Mouse (Mus musculus) limb, embryonic 13.5 days (tissue): ENCODE data around the gene Eef1a1. TPM values are rescaled to one million over a fixed set of nuclear protein-coding genes. Genes with fewer than 3 reads are reported as not detected.
"Not testable (repeated sequence)": the region's sequence is repeated elsewhere in the genome, so short reads cannot be mapped to it uniquely, and the experiment has no call there.

Experiments
- ATAC-seq: fragments of 200-750 bp; cut with Nextera tagmentation; 2 replicates; pipeline ENCODE4 v1.8.0; 2017; ENCODE audit warnings: low read depth, moderate number of reproducible peaks, moderate TSS enrichment; ENCODE audit not compliant: low FRiP score
- H3K27ac ChIP-seq: fragments of 300-500 bp; sonication (generic); 2 replicates; pipeline ENCODE4 v1.5.1; 2015; ENCODE audit warnings: inconsistent platforms, mild to moderate bottlenecking, moderate library complexity
- H3K27me3 ChIP-seq: fragments of 300-500 bp; sonication (generic); 2 replicates; pipeline ENCODE4 v1.6.1; 2015; ENCODE audit warnings: mild to moderate bottlenecking, inconsistent platforms
- H3K36me3 ChIP-seq: fragments of 300-500 bp; sonication (generic); 2 replicates; pipeline ENCODE4 v1.6.1; 2015; ENCODE audit warnings: inconsistent platforms, mild to moderate bottlenecking, moderate library complexity
- H3K4me1 ChIP-seq: fragments of 300-500 bp; sonication (generic); 2 replicates; pipeline ENCODE4 v1.6.1; 2015; ENCODE audit warnings: inconsistent platforms
- H3K4me2 ChIP-seq: fragments of 300-500 bp; sonication (generic); replicated peaks from 2 replicates; pipeline ENCODE4 v1.6.1; 2015; ENCODE audit warnings: inconsistent platforms, mild to moderate bottlenecking, moderate library complexity
- H3K4me3 ChIP-seq: fragments of 300-500 bp; sonication (generic); 2 replicates; pipeline ENCODE4 v1.5.1; 2015; ENCODE audit warnings: moderate library complexity, mild to moderate bottlenecking, inconsistent platforms
- H3K9ac ChIP-seq: fragments of 300-500 bp; sonication (generic); 2 replicates; pipeline ENCODE4 v1.6.1; 2015; ENCODE audit warnings: mild to moderate bottlenecking, inconsistent platforms
- H3K9me3 ChIP-seq: fragments of 300-500 bp; sonication (generic); 2 replicates; pipeline ENCODE4 v1.6.1; 2016; ENCODE audit warnings: inconsistent platforms
- WGBS: fragments of 180-500 bp; shearing (Covaris S2); methylation state at CpG from one replicate; pipeline ENCODE4 v1.1.7; 2015; 5-methylcytosine and 5-hydroxymethylcytosine counted together
- polyA plus RNA-seq: library from polyadenylated mRNA; unstranded; fragments of >200 nt; fragmentation: Nextera tagmentation; extraction: Ambion mirVana; gene quantifications from 2 replicates; pipeline ENCODE4 v1.2.1, GENCODE M21; 2015

The Eef1a1 gene
- polyA plus RNA-seq, 1 experiment from 2014 or later = 5,052 TPM

GRCm38 (mm10) chr9:78481423-78482331 lies 7.3 kb downstream of the Eef1a1 start:
- peak overlapping the region; percentile 99 for H3K27ac ChIP-seq
- no peaks in the 10 kb centered on the region for H3K9me3 ChIP-seq
- peak overlapping the region; percentile 97 for H3K4me3 ChIP-seq
- H3K4me1 ChIP-seq = peaks cover 26% of the 10 kb centered on the region
- peak overlapping the region; percentile 100 for H3K9ac ChIP-seq
- peaks cover 36% of the 10 kb centered on the region for H3K36me3 ChIP-seq
- ATAC-seq = peak; percentile 99
- no peaks in the 10 kb centered on the region for H3K27me3 ChIP-seq
- WGBS = 2% methylated on average over 73 of the region's 77 CpGs
- H3K4me2 ChIP-seq = peak overlapping the region; percentile 71

GRCm38 (mm10) chr9:78480706-78481358 lies 8.1 kb downstream of the Eef1a1 start:
- peak overlapping the region; percentile 100 for H3K9ac ChIP-seq
- H3K4me3 ChIP-seq = peak overlapping the region; percentile 97
- ATAC-seq = peak; percentile 7
- peaks cover 26% of the 10 kb centered on the region for H3K4me1 ChIP-seq
- H3K27ac ChIP-seq = peak overlapping the region; percentile 99
- H3K36me3 ChIP-seq = peaks cover 44% of the 10 kb centered on the region
- WGBS = under 1% methylated on average over 46 of the region's 46 CpGs
- H3K27me3 ChIP-seq = no peaks in the 10 kb centered on the region
- peak overlapping the region; percentile 71 for H3K4me2 ChIP-seq
- no peaks in the 10 kb centered on the region for H3K9me3 ChIP-seq

GRCm38 (mm10) chr9:78480227-78480626 lies 8.7 kb downstream of the Eef1a1 start:
- ATAC-seq, H3K27me3 ChIP-seq, H3K9me3 ChIP-seq: not testable (repeated sequence)
- peaks cover 26% of the 10 kb centered on the region for H3K4me1 ChIP-seq
- H3K9ac ChIP-seq = peak overlapping the region; percentile 100
- under 1% methylated on average over 13 of the region's 13 CpGs for WGBS
- H3K4me2 ChIP-seq = peak overlapping the region; percentile 71
- peaks cover 45% of the 10 kb centered on the region for H3K36me3 ChIP-seq
- H3K4me3 ChIP-seq = peak overlapping the region; percentile 97
- H3K27ac ChIP-seq = peak overlapping the region; percentile 99

GRCm38 (mm10) chr9:78479308-78479707 lies 9.6 kb downstream of the Eef1a1 start:
- H3K4me3 ChIP-seq = peak overlapping the region; percentile 97
- 30% methylated on average over 8 of the region's 8 CpGs for WGBS
- H3K4me1 ChIP-seq = peaks cover 26% of the 10 kb centered on the region
- not testable (repeated sequence) for ATAC-seq, H3K9me3 ChIP-seq, H3K27me3 ChIP-seq, H3K27ac ChIP-seq
- peak overlapping the region; percentile 71 for H3K4me2 ChIP-seq
- H3K9ac ChIP-seq = peak overlapping the region; percentile 63
- H3K36me3 ChIP-seq = peaks cover 49% of the 10 kb centered on the region

- not testable (repeated sequence) for ATAC-seq, H3K9me3 ChIP-seq, H3K27ac ChIP-seq, H3K27me3 ChIP-seq
- Histone ChIP-seq H3K4me2 (peak overlapping the region; percentile 34), H3K4me3 (peak overlapping the region; percentile 7), H3K36me3 (peaks cover 61% of the 10 kb centered on the region), H3K4me1 (peaks cover 26% of the 10 kb centered on the region), H3K9ac (0 out of 2 replicates have a peak overlapping the region, but pooled peaks have one; percentile 35)
- 59% methylated on average over 1 of the region's 1 CpGs for WGBS
These were observed 10.8 kb downstream of the Eef1a1 start for GRCm38 (mm10) chr9:78478009-78478605.

GRCm38 (mm10) chr9:78477021-78477551 lies 11.9 kb downstream of the Eef1a1 start:
- Histone ChIP-seq H3K4me3 (no peak overlapping the region), H3K4me1 (peaks cover 17% of the 10 kb centered on the region), H3K9ac (no peak overlapping the region), H3K9me3 (no peaks in the 10 kb centered on the region), H3K27me3 (no peaks in the 10 kb centered on the region), H3K4me2 (no peak overlapping the region), H3K36me3 (peaks cover 71% of the 10 kb centered on the region), H3K27ac (peak overlapping the region; percentile 23; the same call in 1 of the 2 replicates)
- ATAC-seq = no peak
- WGBS = 5% methylated on average over 5 of the region's 5 CpGs

- whole genome bisulfite sequencing = 14% methylated on average over 1 of the region's 1 CpGs
- no peak overlapping the region for H3K4me3 ChIP-seq
- H3K9me3 ChIP-seq = no peaks in the 10 kb centered on the region
- H3K4me2 ChIP-seq = no peak overlapping the region
- peak overlapping the region; percentile 23 for H3K27ac ChIP-seq
- no peaks in the 10 kb centered on the region for H3K27me3 ChIP-seq
- no peak for ATAC-seq
- H3K4me1 ChIP-seq = peaks cover 17% of the 10 kb centered on the region
- H3K36me3 ChIP-seq = peaks cover 72% of the 10 kb centered on the region
- no peak overlapping the region for H3K9ac ChIP-seq
These were observed 12.4 kb downstream of the Eef1a1 start for GRCm38 (mm10) chr9:78476531-78477020.

- H3K9me3 ChIP-seq = no peaks in the 10 kb centered on the region
- H3K4me3 ChIP-seq = no peak overlapping the region
- peaks cover 17% of the 10 kb centered on the region for H3K4me1 ChIP-seq
- no peaks in the 10 kb centered on the region for H3K27me3 ChIP-seq
- ATAC-seq = no peak
- WGBS = 85% methylated on average over 4 of the region's 4 CpGs
- no peak overlapping the region for H3K27ac ChIP-seq
- H3K9ac ChIP-seq = no peak overlapping the region
- peaks cover 73% of the 10 kb centered on the region for H3K36me3 ChIP-seq
- H3K4me2 ChIP-seq = no peak overlapping the region
These were observed 13.1 kb downstream of the Eef1a1 start for GRCm38 (mm10) chr9:78475873-78476272.

- Histone ChIP-seq H3K36me3 (peaks cover 75% of the 10 kb centered on the region), H3K27ac (no peak overlapping the region), H3K9ac (no peak overlapping the region), H3K27me3 (no peaks in the 10 kb centered on the region), H3K4me2 (no peak overlapping the region), H3K4me1 (peaks cover 17% of the 10 kb centered on the region), H3K9me3 (no peaks in the 10 kb centered on the region), H3K4me3 (no peak overlapping the region)
- WGBS = 95% methylated on average over 2 of the region's 2 CpGs
- ATAC-seq = no peak
These were observed 13.6 kb downstream of the Eef1a1 start for GRCm38 (mm10) chr9:78475383-78475780.

GRCm38 (mm10) chr9:78474771-78475382 lies 14.1 kb downstream of the Eef1a1 start:
- H3K4me1 ChIP-seq = peaks cover 17% of the 10 kb centered on the region
- ATAC-seq = no peak
- WGBS = 84% methylated on average over 5 of the region's 5 CpGs
- no peak overlapping the region for H3K27ac ChIP-seq
- peaks cover 75% of the 10 kb centered on the region for H3K36me3 ChIP-seq
- H3K4me2 ChIP-seq = no peak overlapping the region
- H3K4me3 ChIP-seq = no peak overlapping the region
- H3K9me3 ChIP-seq = no peaks in the 10 kb centered on the region
- H3K27me3 ChIP-seq = no peaks in the 10 kb centered on the region
- no peak overlapping the region for H3K9ac ChIP-seq

- Histone ChIP-seq H3K9me3 (no peaks in the 10 kb centered on the region), H3K27me3 (no peaks in the 10 kb centered on the region), H3K27ac (no peak overlapping the region), H3K9ac (no peak overlapping the region), H3K4me3 (no peak overlapping the region), H3K4me1 (peaks cover 13% of the 10 kb centered on the region), H3K36me3 (peaks cover 76% of the 10 kb centered on the region), H3K4me2 (no peak overlapping the region)
- WGBS = 71% methylated on average over 2 of the region's 2 CpGs
- no peak for ATAC-seq
These were observed 14.7 kb downstream of the Eef1a1 start for GRCm38 (mm10) chr9:78474270-78474669.
